Mouse (Mus musculus) CH12F3 (cell line): ENCODE data around the gene Mul1.

Experiments used
- in situ Hi-C: fragments of 300-500 bp; cut with MboI; formaldehyde crosslinking; loops from 2 replicates; pipeline ENCODE4 v1.14.3; 2020; ENCODE audit warnings: low sequenced_read_pairs

Gene Mul1

DNA sequence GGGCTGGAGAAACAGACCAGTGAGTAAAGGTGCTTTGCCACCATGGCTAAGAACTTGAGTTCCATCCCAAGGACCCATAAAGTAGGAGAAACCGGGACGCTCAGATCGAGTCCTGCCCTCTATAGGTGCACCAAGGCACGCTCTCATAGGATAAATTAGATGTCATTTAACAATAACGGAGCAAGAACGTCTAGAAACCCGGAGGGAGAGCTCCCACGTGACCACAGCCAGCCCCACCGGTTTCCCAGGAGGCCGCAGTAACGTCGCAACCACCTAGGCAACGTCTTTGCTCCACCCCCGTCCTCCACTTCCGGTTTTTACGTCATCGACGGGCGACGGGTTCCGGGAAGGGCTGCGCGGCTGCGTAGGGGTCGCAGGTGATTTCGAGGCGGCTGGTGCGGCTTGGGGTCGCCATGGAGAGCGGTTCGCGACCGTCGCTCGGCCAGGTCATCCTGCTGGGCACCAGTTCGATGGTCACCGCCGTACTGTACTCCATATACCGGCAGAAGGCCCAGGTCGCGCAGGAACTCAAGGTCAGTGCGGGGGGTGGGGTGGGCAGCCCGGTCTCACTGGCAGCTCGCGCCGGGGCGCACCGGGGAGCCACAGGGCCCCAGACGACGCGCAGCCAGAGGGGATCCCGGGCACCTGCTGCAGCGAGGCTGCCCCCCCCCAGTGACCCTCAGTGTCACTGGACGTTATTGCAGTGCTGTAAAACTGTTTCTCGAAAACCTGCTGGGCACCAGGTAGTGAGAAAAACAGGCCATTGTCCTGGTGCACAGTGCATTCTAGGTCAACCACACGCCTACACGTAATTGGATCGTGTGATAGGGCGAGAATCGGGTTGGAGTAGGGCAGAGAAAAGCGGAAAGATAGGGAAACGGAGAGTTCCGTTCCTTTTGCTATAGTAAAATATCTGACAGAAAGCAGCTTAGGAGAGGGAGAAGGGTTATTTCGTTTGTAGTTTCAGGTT is at the start of gene Mul1:
TSS of gene Mul1 (plus strand) at position 325 of the 970 bp plus-strand sequence.
- in situ Hi-C loops, result no loop called here

DNA sequence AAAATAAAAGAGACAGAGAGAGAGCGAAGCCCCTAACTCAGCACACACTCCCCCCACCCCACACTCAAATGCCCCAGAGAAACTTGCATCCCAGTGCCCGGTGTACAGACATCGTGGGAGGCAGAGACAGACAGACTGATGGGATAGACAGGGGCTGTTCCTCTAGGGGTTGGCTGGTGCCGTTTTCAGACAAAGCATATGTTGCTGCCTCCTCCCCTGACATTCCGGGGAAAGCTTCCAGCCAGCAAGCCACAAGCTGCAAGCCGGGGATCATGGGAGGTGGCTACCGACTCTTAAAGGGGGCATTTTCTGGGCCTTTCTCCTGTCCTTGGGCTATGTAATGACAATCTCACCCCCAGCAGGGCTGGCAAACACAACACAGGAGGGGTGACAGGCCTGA is 40.8 kb upstream of the Mul1 start:
- in situ Hi-C loops, result no loop called here

DNA sequence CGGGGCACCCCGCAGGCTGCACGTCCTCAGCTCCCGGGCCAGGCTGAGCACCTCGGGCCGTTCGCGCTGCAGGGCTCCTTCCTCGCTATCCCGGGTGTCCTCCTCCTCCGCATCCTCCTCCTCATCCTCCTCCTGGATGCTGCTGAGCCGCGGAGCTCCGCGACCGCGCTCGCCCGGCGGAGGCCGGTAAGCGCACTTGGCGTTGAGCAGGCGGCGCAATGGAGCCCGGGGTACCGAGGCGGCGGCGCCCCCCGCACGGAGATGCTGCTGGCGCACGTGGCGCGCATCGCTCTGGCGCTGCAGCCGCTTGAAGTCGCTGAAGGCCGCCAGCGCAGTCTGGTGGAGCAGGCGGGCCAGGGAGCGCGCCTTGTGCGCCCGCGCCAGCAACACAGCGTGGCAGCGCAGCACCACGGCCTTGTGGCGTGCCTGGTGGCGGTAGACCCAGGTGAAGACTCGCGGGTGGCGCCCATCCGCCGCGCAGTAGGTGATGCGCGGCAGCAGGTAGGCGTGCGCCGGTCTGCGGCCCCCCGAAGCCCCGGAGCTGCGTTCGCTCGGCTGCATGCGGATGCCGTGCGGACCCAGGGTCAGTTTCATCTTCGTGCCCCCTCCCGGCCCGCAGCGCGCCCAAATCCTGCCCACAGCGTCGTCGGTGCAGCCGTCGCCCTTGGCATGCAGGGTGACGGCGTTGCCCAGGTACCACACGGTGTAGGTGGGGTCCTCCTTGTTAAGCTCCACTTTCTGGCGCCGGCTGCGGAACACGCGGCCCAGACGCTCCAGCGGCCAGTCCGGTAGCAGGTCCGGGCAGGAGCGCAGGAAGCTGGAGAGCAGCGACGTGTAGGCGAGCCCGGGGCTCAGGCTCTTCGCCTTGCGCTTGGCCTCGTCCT is 39.1 kb upstream of the Mul1 start:
- in situ Hi-C loops, result no loop called here

DNA sequence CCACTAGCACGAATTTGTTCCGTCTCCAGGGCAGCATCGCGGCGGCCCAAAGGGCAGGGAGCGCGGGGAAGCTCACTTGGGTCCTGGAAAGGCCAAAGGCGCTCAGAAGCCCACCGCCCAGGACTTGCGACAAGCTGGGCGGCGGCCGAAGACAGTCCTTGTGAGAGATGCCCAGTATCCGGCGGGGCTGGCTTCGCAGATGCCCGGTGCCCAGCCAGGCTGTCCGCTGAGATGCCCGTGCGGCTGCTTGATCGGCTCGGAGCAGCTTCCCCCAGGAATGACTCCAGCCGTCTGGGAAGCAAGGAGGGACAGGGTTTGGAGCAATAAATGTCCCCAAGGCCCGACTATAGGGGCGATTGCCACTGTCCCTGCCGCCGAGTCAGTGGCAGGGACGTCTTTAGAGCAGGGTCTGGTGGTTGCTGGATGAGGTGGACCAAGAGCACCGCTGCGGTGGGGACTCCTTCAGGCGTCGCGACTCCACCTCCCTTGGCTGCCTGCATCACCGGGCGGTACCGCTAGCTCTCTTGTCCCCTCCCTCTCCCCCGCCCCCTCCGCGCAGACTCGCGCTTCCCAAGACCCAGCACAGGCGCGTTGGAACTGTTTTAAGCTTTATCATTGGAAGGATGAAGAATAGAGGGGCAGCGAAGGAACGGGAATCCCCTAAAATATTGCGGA is 38.4 kb upstream of the Mul1 start, which contains the start of gene Fam43b:
TSS of gene Fam43b (minus strand) at position 558 of the 675 bp plus-strand sequence.
- in situ Hi-C loops, result no loop called here

DNA sequence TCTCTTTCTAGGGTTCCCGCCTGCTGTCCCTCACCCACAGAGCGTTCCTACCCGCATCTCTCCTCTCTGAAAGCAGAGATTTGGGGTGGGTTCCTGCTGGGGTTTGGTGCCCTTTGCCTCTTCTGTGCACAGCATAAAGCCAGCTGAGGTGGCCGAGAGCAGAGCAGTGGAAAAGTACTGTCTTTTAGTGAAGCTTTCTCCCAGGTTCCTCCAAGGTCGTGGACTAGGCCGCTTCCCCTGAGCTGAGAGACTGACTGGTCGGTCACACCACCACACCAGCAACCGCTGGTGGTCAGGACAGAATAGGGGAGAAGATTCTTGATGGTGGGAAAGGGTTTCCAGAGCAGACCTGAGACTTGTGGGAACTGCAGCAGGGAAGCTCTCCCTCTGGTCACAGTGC is 37.8 kb upstream of the Mul1 start:
- in situ Hi-C loops, result no loop called here

DNA sequence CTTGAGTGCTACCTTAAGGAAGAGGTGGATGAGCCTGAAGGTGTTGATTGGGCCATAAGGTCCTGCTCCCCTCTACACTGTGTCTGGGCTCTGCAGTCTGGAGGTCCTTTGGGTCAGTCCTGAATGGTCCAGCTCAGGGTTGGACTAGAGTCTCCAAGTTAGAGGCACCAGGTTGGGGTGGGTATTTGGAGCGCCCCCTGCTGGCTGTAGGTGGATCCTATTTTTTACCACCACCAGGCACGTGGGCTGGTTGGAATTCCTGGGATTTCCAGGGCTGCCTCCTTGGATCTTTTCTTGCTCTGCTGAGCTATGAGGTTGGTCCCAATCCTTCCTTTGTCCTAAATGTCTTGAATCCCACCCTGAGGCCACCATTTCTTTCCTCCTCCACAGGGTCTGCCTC is 29.7 kb upstream of the Mul1 start:
- in situ Hi-C loops, result no loop called here

DNA sequence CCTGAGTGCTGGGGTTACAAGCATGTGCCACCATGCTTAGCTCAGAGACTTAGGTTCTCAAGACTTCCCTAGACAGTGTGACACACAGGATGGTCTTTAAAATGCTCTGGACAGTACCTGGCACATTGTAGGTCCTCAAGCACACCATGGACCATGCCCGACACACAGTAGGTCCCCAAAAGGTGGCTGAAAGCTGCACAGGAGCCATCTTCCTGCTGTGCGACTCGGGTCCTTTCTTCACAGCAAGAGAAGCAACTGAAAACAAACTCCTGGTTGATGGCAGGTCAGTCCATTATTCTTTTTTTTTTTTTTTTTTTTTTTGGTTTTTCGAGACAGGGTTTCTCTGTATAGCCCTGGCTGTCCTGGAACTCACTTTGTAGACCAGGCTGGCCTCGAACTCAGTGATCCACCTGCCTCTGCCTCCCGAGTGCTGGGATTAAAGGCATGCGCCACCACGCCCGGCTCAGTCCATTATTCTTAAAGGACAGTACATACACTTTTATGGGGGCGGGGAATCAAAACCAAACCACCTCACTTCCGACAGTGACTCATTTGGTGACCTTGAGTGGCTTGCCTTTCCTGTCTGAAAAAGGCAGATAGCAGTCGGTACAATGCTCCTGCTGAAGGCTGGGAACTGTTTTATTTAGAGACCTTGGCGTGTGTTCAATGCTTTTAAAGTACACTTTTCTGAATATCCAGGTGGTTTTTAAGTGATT is 26.8 kb upstream of the Mul1 start:
- in situ Hi-C loops, result no loop called here

DNA sequence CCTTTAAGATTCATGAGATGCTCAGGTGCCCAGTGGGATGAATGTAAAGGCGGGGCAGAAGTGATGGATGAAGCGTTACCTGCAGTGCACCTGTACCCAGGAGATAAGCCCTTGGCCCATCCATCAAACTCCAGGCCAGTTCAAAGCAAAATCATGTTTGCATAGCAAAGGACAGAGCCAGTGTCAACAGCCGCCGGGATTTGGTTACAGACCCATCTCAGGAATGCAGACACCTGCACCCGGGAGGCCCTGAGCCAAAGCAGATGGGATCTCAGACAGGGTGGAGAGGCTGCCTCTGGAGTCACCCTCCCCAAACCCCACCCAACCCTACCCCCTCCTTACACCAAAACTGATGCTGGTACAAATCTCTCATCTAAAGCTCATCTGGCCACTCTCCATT is 23.5 kb upstream of the Mul1 start:
- in situ Hi-C loops, result no loop called here

DNA sequence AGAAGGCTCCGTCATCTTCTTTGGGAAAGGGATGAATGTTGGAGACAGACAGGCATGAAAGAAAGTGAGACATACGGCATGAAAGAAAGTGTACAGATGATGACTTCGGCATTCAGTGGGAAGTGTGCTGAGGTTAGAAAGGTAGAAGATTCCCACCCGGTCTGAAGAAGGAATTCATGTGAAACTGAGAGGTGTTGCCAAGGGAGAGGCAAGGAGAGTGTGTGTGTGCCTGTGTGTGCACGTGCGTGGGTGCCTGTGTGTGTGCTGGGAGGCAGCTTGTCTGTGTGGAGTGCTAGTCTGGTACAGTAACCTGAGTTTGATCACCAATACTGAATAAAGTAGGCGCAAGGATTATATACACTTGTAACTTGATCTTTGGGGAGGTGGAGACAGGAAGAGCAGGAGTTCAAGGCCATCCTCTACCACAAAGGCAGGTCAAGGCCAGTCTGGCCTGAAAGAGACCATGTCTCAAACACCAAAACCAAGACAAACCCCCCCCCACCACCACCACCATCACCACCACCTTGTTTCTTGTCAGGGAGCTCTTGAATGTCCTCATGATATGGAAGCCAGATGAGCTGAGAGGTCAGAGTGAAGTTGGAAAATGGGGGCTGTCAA is 22.9 kb upstream of the Mul1 start:
- in situ Hi-C loops, result no loop called here

DNA sequence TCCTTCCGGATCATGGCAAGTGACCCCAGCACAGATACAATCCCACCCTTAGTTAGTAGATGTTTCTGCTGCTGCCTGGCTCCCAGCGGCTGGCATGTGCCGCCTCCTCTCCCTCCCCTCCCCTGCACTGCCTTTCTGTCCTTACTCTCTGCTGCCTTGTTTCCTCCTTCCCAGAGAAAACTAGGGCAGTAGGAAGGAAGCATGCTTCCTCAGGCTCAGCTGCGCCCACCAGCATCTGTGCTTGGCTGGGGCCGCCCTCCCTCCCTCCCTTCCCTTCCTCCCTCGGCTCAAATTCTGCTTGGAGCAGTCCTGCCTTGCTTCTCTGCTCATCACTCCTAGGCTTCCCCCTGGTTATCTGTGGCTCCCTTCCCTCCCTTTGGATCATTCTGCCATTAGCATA is 19.7 kb upstream of the Mul1 start:
- in situ Hi-C loops, result no loop called here

DNA sequence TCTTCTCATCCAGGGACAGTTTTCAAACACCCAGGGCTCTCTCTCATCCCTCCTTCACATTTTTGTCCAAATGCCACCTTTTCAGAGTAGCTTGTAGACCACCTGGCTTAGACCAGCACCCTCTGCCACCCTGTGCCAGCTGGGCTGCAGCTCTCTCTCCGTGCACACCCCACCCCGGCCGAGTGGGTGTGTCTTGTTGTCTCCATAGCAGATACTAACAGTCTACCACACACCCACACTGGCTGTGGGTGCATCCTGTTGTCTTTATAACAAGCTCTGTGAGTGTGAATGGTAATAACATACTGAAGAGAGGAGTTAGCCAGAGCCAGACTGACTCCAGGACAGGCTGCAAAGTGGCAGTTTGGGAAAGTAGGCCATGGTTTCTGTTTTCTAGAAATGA is 18.5 kb upstream of the Mul1 start:
- in situ Hi-C loops, result no loop called here

DNA sequence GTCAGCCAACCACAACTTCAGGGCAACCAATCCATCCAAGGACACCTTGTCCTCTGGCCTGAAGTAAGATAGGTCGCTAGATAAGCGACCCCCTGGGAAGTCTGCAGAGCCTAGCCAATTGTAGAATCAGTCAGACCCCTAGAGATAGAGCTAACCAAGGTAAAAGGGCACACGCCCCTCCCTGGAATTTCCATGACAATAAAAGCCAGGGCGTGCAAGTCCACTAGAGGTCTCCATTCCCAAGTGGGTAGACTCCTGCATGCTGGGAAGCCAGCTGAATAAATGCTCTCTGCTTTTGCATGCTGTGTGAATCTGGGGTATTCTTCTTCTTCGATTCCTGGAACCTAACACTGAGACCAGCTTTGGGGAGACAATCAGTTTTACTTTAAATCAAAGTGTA is 18.1 kb upstream of the Mul1 start:
- in situ Hi-C loops, result no loop called here

DNA sequence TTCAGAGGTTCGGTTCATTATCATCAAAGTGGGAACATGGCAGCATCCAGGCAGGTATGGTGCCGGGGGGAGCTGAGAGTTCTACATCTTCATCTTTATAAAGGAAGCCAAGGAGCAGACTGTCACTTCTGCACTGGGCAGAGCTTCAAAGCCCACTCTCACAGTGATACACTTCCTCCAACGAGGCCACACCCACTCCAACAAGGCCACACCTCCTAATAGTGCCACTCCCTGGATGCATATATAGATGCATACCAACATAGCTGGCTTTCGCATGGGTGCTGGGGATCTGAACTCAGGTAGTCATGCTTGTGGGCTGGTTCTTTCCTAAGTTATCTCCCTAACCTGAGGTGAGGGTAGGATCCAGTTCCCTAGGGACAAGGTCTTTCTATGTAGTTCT is 16.6 kb upstream of the Mul1 start:
- in situ Hi-C loops, result no loop called here

DNA sequence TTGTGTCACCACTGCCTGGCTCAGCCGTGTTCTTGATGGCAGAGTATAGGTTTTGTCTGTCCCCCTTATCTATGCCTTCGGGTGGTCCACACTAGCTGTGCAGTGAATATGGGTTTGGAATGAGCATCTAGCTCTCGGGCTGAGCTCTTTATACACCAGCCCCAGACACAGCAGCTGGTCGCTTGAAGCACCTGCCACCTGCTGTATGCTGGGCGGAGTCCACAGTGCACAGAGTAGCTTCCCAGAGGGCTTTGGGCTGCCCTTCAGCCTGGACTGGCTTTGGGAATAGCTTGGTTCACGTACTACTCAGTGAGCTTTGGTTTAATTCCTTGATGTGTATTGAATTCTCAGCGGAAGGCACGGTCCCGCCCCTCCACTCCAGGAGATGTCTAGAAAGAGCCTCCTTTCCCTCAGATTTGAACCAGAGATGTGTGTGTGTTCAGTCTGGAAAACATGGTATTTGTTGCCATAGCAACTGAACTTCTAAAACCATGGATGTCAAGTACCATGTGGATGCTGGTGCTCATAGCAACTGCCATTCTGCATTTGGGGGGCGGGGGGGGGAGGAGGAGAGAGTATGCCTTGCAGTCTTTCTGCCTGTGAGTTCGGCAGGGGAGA is 16.0 kb upstream of the Mul1 start:
- in situ Hi-C loops, result no loop called here

DNA sequence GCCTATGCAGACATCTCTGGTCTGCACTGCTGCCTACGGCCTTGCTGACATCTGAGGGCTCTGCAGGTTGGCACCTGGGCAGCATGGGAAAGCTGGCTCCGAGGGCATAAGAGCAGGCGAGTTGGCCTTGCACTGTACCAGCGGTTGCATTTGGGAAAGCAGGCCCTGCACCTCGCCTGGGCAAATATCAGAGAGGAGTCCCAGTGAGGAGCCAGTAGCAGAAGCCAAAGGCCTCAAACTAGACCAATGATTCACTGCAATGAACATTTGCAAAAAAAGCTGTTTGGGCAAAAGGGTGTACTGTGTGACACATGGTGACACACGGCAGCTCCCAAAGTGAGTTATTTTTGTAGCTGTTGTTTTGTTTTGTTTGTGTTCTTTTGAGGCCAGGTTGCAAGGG is 9.4 kb upstream of the Mul1 start:
- in situ Hi-C loops, result loop anchor here (5.0 kb wide), 1 partner anchor 103 kb away; no protein-coding TSS in a partner anchor

DNA sequence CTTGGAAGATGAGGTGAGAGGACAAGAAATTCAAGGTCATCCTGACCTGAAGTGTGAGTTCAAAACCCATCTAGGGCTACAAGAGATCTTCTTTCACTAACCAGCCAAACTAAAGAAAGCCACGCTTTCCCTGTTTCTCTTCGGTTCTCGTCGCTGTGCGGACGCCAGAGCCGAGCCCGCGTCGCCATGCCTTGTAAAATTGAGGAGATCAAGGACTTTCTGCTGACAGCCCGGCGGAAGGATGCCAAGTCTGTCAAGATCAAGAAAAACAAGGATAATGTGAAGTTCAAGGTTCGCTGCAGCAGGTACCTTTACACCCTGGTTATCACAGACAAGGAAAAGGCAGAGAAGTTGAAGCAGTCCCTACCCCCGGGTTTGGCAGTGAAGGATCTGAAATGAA is 8.9 kb upstream of the Mul1 start:
- in situ Hi-C loops, result loop anchor here (5.0 kb wide), 1 partner anchor 103 kb away; no protein-coding TSS in a partner anchor

DNA sequence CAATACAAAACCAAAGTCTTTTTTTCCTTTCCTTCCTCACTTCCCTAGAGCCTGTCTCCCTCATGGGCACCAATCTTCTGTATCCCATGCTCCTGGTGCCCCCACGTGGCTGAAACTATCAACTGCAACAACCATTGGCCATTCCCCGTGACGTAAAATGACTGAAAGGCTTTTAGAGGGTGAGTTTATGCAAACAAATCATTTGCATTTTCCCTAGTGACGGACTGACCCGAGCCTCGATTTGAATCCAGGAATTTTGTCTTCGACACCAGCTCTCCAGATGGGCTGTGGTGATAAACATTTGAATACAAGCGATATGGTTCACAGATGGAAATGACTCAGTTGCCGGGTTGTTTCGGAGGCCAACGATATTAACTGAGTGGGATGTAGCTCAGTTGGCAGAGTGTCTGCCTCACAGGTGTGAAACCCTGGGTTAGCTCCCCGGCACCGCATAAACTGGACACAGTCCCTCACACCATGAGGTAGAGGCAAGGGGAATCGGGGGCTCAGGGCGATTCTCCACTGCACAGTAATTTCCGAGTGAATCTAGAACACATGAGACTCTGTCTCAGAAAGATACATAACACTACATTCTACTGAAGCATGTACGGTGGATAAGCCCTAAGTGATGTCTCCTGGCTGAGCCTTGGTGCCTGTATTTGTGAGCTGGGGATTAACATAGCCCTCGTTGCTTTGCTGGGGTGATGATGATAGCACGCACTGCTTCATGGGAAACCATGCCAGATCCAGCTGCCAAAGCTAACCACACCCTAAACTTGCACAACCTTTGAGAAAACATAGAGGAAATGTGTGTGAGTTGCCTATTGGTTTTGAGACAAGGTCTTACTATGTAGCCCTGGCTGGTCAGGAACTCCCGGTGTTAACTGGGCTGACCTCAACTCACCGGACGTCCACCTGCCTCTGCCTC is 7.4 kb upstream of the Mul1 start:
- in situ Hi-C loops, result loop anchor here (5.0 kb wide), 1 partner anchor 105 kb away; no protein-coding TSS in a partner anchor

DNA sequence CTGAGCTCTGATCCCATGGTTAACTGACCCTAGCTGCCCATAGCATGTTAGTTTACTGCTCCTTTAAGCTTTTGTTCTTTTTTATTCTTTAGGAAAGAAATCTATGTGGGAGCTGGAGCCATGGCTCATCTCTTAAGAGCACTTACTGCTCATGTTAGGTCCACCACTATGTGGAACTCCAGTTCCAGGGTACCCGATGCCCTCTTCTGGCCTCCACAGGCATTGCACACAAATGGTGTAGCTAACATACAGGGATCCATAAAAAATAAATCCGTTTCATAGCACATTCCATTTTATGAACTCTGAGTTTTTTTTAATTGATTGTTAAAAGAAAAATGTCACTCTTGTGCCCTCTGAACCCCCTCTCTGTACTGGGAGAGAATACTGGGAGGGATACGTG is 4.7 kb upstream of the Mul1 start:
- in situ Hi-C loops, result loop anchor here (5.0 kb wide), 1 partner anchor 107 kb away; no protein-coding TSS in a partner anchor
